8 mouse cellular contexts compared by ENCODE assay signal in genomic region chr12:111704609-111705008, GRCm38 (mm10). TPM values are rescaled to one million over a fixed set of nuclear protein-coding genes. Genes with fewer than 3 reads are reported as not detected.
DNase-seq lines count a peak whose midpoint lies in the region; ATAC-seq and TF ChIP-seq lines count a peak whose summit lies in the region.

No protein-coding gene starts in this region.

- no peak for TF ChIP-seq CTCF in small intestine, adult 2 months (IDR thresholded peaks at IDR 0.05; ENCODE audit: extremely low read depth, insufficient read length, insufficient replicate concordance, low read depth, low read length)

- H3K9ac ChIP-seq in limb, embryonic 12.5 days (replicated peaks) = no peak overlapping the region

- H3K27ac ChIP-seq in limb, embryonic 12.5 days = 0 out of 2 replicates have a peak overlapping the region, but pooled peaks have one; percentile 17
- H3K27ac ChIP-seq in small intestine, adult 2 months (ENCODE audit: insufficient read depth, low read depth, low read length) = peak overlapping the region; percentile 23

- H3K36me3 ChIP-seq in limb, embryonic 12.5 days = peaks cover 33% of the 10 kb centered on the region
- H3K36me3 ChIP-seq in small intestine, adult 2 months (ENCODE audit: control insufficient read depth, insufficient read depth, low read length) = peaks cover 9% of the 10 kb centered on the region; the same call in 1 of the 2 replicates

- H3K4me1 ChIP-seq in limb, embryonic 12.5 days (replicated peaks) = peaks cover 9% of the 10 kb centered on the region; the same call in 1 of the 2 replicates
- no peaks in the 10 kb centered on the region; the same call in 1 of the 2 replicates for H3K4me1 ChIP-seq in small intestine, adult 2 months (ENCODE audit: control insufficient read depth, insufficient read depth, insufficient read length, low read length)

- no peak overlapping the region for H3K4me3 ChIP-seq in limb, embryonic 12.5 days (replicated peaks)
- H3K4me3 ChIP-seq in small intestine, adult 2 months (ENCODE audit: low read depth, low read length) = no peak overlapping the region

- no peaks in the 10 kb centered on the region for H3K9me3 ChIP-seq in limb, embryonic 12.5 days

- peak; percentile 59 for DNase-seq in embryo, embryonic 10 days (ENCODE audit: low spot score)
- no peak for DNase-seq in embryo, embryonic 9.5 days (ENCODE audit: extremely low spot score)
- DNase-seq in adrenal gland, postnatal 14 days = peak; percentile 62
- DNase-seq in heart, adult 8-10 months (ENCODE audit: low spot score) = peak; percentile 78
- no peak for DNase-seq in right cerebral cortex, postnatal 4 days

- ATAC-seq in limb, embryonic 12.5 days (ENCODE audit: insufficient number of reproducible peaks, insufficient read depth, low FRiP score, low TSS enrichment, low read depth) = no peak
- ATAC-seq in monocyte, adult 5-6 weeks (replicated peaks; ENCODE audit: insufficient number of reproducible peaks, low FRiP score, low TSS enrichment, poor library complexity, severe bottlenecking) = no peak

- WGBS in limb, embryonic 12.5 days = 55% methylated on average over 9 of the region's 9 CpGs
- 50% methylated on average over 9 of the region's 9 CpGs for WGBS in small intestine, adult 2 months

- no peaks in the 10 kb centered on the region for H3K27me3 ChIP-seq in limb, embryonic 12.5 days
- H3K27me3 ChIP-seq in small intestine, adult 2 months (ENCODE audit: control insufficient read depth, insufficient read depth, low read length) = no peaks in the 10 kb centered on the region

- no peak overlapping the region for H3K4me2 ChIP-seq in limb, embryonic 12.5 days

- no peak for TF ChIP-seq POLR2A in small intestine, adult 2 months (IDR thresholded peaks at IDR 0.05; ENCODE audit: low read depth, low read length)

RNA-seq across cellular contexts. Expression of gene Bag5, which starts 8.4 kb away (rescaled TPM):
- total RNA-seq in adrenal gland, postnatal 14 days (2021) = 32.5 and 34.6 TPM in 2 replicates
- 10 to 100 TPM; 18.9 to 20.1 (median 19.6) TPM for total RNA-seq in heart, adult 8-10 months (2022)
- 60.5 and 60.9 TPM in 2 replicates for polyA plus RNA-seq in limb, embryonic 12.5 days (2016; fragmentation: Nextera tagmentation; extraction: Ambion mirVana)
- polyA plus RNA-seq in small intestine, adult 2 months (2012; rRNA removed) = 3.4 and 5.5 TPM in 2 replicates
- total RNA-seq in monocyte, adult 5-6 weeks (2017) = 37.2 to 42.3 TPM (median 41.6 TPM) in 3 replicates

RNA-seq across cellular contexts. Expression of gene Apopt1, which starts 8.5 kb away (rescaled TPM):
- 72.5 and 73.3 TPM in 2 replicates for total RNA-seq in adrenal gland, postnatal 14 days (2021)
- 10 to 100 TPM; 33.7 to 37.7 (median 35.0) TPM for total RNA-seq in heart, adult 8-10 months (2022)
- polyA plus RNA-seq in limb, embryonic 12.5 days (2016; fragmentation: Nextera tagmentation; extraction: Ambion mirVana) = 59.3 and 63.8 TPM in 2 replicates
- 12.1 and 16.7 TPM in 2 replicates for polyA plus RNA-seq in small intestine, adult 2 months (2012; rRNA removed)
- total RNA-seq in monocyte, adult 5-6 weeks (2017) = 27.2 to 45.4 TPM (median 29.7 TPM) in 3 replicates

RNA-seq across cellular contexts. Expression of gene Trmt61a, which starts 26.7 kb away (rescaled TPM):
- 14.2 and 15.5 TPM in 2 replicates for total RNA-seq in adrenal gland, postnatal 14 days (2021)
- total RNA-seq in heart, adult 8-10 months (2022) = 1 to 10 TPM; 4.0 to 5.9 (median 4.9) TPM
- polyA plus RNA-seq in limb, embryonic 12.5 days (2016; fragmentation: Nextera tagmentation; extraction: Ambion mirVana) = 10.4 and 11.4 TPM in 2 replicates
- polyA plus RNA-seq in small intestine, adult 2 months (2012; rRNA removed) = 24.9 and 33.6 TPM in 2 replicates
- total RNA-seq in monocyte, adult 5-6 weeks (2017) = 2.2 to 2.7 TPM (median 2.5 TPM) in 3 replicates

RNA-seq across cellular contexts. Expression of gene Ckb, which starts 32.5 kb away (rescaled TPM):
- total RNA-seq in adrenal gland, postnatal 14 days (2021) = 62.6 and 83.5 TPM in 2 replicates
- 10 to 100 TPM; 57.4 to 70.8 (median 63.8) TPM for total RNA-seq in heart, adult 8-10 months (2022)
- 102 and 112 TPM in 2 replicates for polyA plus RNA-seq in limb, embryonic 12.5 days (2016; fragmentation: Nextera tagmentation; extraction: Ambion mirVana)
- polyA plus RNA-seq in small intestine, adult 2 months (2012; rRNA removed) = 599 and 1,328 TPM in 2 replicates
- total RNA-seq in monocyte, adult 5-6 weeks (2017) = 21.5 to 39.0 TPM (median 37.5 TPM) in 3 replicates

RNA-seq across cellular contexts. Expression of gene Klc1, which starts 54.0 kb away (rescaled TPM):
- total RNA-seq in adrenal gland, postnatal 14 days (2021) = 99.9 and 115 TPM in 2 replicates
- total RNA-seq in heart, adult 8-10 months (2022) = 10 to 100 TPM; 73.6 to 90.4 (median 83.5) TPM
- 114 and 121 TPM in 2 replicates for polyA plus RNA-seq in limb, embryonic 12.5 days (2016; fragmentation: Nextera tagmentation; extraction: Ambion mirVana)
- 37.2 and 55.8 TPM in 2 replicates for polyA plus RNA-seq in small intestine, adult 2 months (2012; rRNA removed)
- total RNA-seq in monocyte, adult 5-6 weeks (2017) = 142 to 241 TPM (median 173 TPM) in 3 replicates

Comparison
In these comparisons a context has a peak if more than half of its experiments do, and no peak if none do; other contexts are left out.
1. DNase-seq: peak in embryo, embryonic 10 days (single experiment), adrenal gland, postnatal 14 days (single experiment) and heart, adult 8-10 months (single experiment); none in embryo, embryonic 9.5 days (single experiment) and right cerebral cortex, postnatal 4 days (single experiment).